Mouse (Mus musculus) stomach, embryonic 16.5 days (tissue): ENCODE results near the gene Rpl15. TPM values are rescaled to one million over a fixed set of nuclear protein-coding genes. Genes with fewer than 3 reads are reported as not detected.
"Not testable (repeated sequence)": the region's sequence is repeated elsewhere in the genome, so short reads cannot be mapped to it uniquely, and the experiment has no call there.

Source experiments
- ATAC-seq: fragments of 200-750 bp; cut with Nextera tagmentation; 2 replicates; pipeline ENCODE4 v1.8.0; 2017; ENCODE audit warnings: moderate number of reproducible peaks, moderate TSS enrichment; ENCODE audit not compliant: insufficient read depth, low FRiP score
- H3K27ac ChIP-seq: fragments of 300-500 bp; sonication (generic); 2 replicates; pipeline ENCODE4 v1.5.1; 2014; ENCODE audit warnings: low read length
- H3K27me3 ChIP-seq: fragments of 300-500 bp; sonication (generic); 2 replicates; pipeline ENCODE4 v1.6.1; 2014; ENCODE audit warnings: low read length, control low read depth, mixed read lengths; ENCODE audit not compliant: control insufficient read depth, insufficient read depth
- H3K36me3 ChIP-seq: fragments of 300-500 bp; sonication (generic); 2 replicates; pipeline ENCODE4 v1.6.1; 2014; ENCODE audit warnings: low read length; ENCODE audit not compliant: control insufficient read depth, insufficient read depth
- H3K4me1 ChIP-seq: fragments of 300-500 bp; sonication (generic); 2 replicates; pipeline ENCODE4 v1.6.1; 2014; ENCODE audit warnings: low read length, control low read depth, mixed read lengths; ENCODE audit not compliant: control insufficient read depth, insufficient read depth
- H3K4me2 ChIP-seq: fragments of 300-500 bp; sonication (generic); 2 replicates; pipeline ENCODE4 v1.6.1; 2014; ENCODE audit warnings: low read depth, low read length, mixed read lengths
- H3K4me3 ChIP-seq: fragments of 300-500 bp; sonication (generic); replicated peaks from 2 replicates; pipeline ENCODE4 v1.5.1; 2014; ENCODE audit warnings: mild to moderate bottlenecking, low read length
- H3K9ac ChIP-seq: fragments of 300-500 bp; sonication (generic); 2 replicates; pipeline ENCODE4 v1.6.1; 2014; ENCODE audit warnings: low read length
- H3K9me3 ChIP-seq: fragments of 300-500 bp; sonication (generic); replicated peaks from 2 replicates; pipeline ENCODE4 v1.6.1; 2016; ENCODE audit warnings: low read length, control low read depth; ENCODE audit not compliant: control insufficient read depth
- WGBS: fragments of 180-500 bp; shearing (Covaris S2); extraction: QIAGEN DNeasy Blood & Tissue Kit; methylation state at CpG from one replicate; pipeline ENCODE4 v1.1.7; 2014; 5-methylcytosine and 5-hydroxymethylcytosine counted together
- polyA plus RNA-seq: library from polyadenylated mRNA; unstranded; fragments of >200 nt; fragmentation: Nextera tagmentation; extraction: Ambion mirVana; gene quantifications from 2 replicates; pipeline ENCODE4 v1.2.1, GENCODE M21; 2015

Rpl15 gene
- polyA plus RNA-seq, 1 experiment from 2014 or later = 417 TPM

GRCm38 (mm10) chr14:18271666-18272065, 475 bp upstream of the Rpl15 start:
- H3K9me3 ChIP-seq = no peaks in the 10 kb centered on the region
- peaks cover 12% of the 10 kb centered on the region for H3K36me3 ChIP-seq
- H3K4me1 ChIP-seq = no peaks in the 10 kb centered on the region
- H3K27me3 ChIP-seq = no peaks in the 10 kb centered on the region
- peak overlapping the region; percentile 69 for H3K4me3 ChIP-seq
- peak overlapping the region; percentile 62 for H3K4me2 ChIP-seq
- 6% methylated on average over 6 of the region's 7 CpGs for WGBS
- H3K9ac ChIP-seq = peak overlapping the region; percentile 84; the same call in 1 of the 2 replicates
- ATAC-seq = no peak
- H3K27ac ChIP-seq = no peak overlapping the region

- not testable (repeated sequence) for H3K9me3 ChIP-seq, H3K27me3 ChIP-seq, H3K4me1 ChIP-seq, ATAC-seq, H3K36me3 ChIP-seq
- Histone ChIP-seq H3K27ac (peak overlapping the region; percentile 60), H3K4me2 (peak overlapping the region; percentile 77), H3K4me3 (peak overlapping the region; percentile 69), H3K9ac (peak overlapping the region; percentile 83)
- 0% methylated on average over 21 of the region's 24 CpGs for WGBS
These were observed 1.2 kb downstream of the Rpl15 start for GRCm38 (mm10) chr14:18269947-18270528.

- Histone ChIP-seq H3K4me1 (no peaks in the 10 kb centered on the region), H3K27me3 (no peaks in the 10 kb centered on the region), H3K9me3 (no peaks in the 10 kb centered on the region), H3K4me2 (no peak overlapping the region), H3K9ac (no peak overlapping the region), H3K4me3 (no peak overlapping the region), H3K27ac (no peak overlapping the region), H3K36me3 (peaks cover 6% of the 10 kb centered on the region)
- 45% methylated on average over 4 of the region's 4 CpGs for WGBS
- ATAC-seq = no peak
These were observed 7.8 kb downstream of the Rpl15 start for GRCm38 (mm10) chr14:18263427-18263826.

GRCm38 (mm10) chr14:18261203-18261602, 10.0 kb downstream of the Rpl15 start:
- H3K4me3 ChIP-seq = no peak overlapping the region
- no peaks in the 10 kb centered on the region for H3K9me3 ChIP-seq
- H3K4me2 ChIP-seq = no peak overlapping the region
- no peaks in the 10 kb centered on the region for H3K4me1 ChIP-seq
- no peak overlapping the region for H3K9ac ChIP-seq
- ATAC-seq = no peak
- 88% methylated on average over 3 of the region's 3 CpGs for WGBS
- H3K27ac ChIP-seq = no peak overlapping the region
- H3K36me3 ChIP-seq = no peaks in the 10 kb centered on the region
- H3K27me3 ChIP-seq = no peaks in the 10 kb centered on the region

- WGBS = 85% methylated on average over 21 of the region's 21 CpGs
- no peaks in the 10 kb centered on the region for H3K36me3 ChIP-seq
- no peak overlapping the region for H3K9ac ChIP-seq
- no peaks in the 10 kb centered on the region for H3K27me3 ChIP-seq
- no peak overlapping the region for H3K27ac ChIP-seq
- H3K4me1 ChIP-seq = no peaks in the 10 kb centered on the region
- no peak for ATAC-seq
- H3K9me3 ChIP-seq = no peaks in the 10 kb centered on the region
- H3K4me3 ChIP-seq = no peak overlapping the region
- H3K4me2 ChIP-seq = no peak overlapping the region
These were observed 28.5 kb downstream of the Rpl15 start for GRCm38 (mm10) chr14:18242638-18243130.

GRCm38 (mm10) chr14:18241786-18242185, 29.4 kb downstream of the Rpl15 start:
- H3K9ac ChIP-seq = no peak overlapping the region
- H3K27ac ChIP-seq = no peak overlapping the region
- H3K4me2 ChIP-seq = no peak overlapping the region
- no peaks in the 10 kb centered on the region for H3K27me3 ChIP-seq
- H3K4me1 ChIP-seq = peaks cover 3% of the 10 kb centered on the region; the same call in 1 of the 2 replicates
- ATAC-seq = no peak
- 85% methylated on average over 4 of the region's 4 CpGs for WGBS
- H3K36me3 ChIP-seq = no peaks in the 10 kb centered on the region
- H3K4me3 ChIP-seq = no peak overlapping the region
- no peaks in the 10 kb centered on the region for H3K9me3 ChIP-seq

- no peaks in the 10 kb centered on the region for H3K36me3 ChIP-seq
- WGBS = 62% methylated on average over 7 of the region's 7 CpGs
- no peak for ATAC-seq
- no peak overlapping the region for H3K4me3 ChIP-seq
- H3K27me3 ChIP-seq = no peaks in the 10 kb centered on the region
- H3K4me1 ChIP-seq = peaks cover 3% of the 10 kb centered on the region; the same call in 1 of the 2 replicates
- no peaks in the 10 kb centered on the region for H3K9me3 ChIP-seq
- no peak overlapping the region for H3K4me2 ChIP-seq
- no peak overlapping the region for H3K9ac ChIP-seq
- H3K27ac ChIP-seq = no peak overlapping the region
These were observed 31.1 kb downstream of the Rpl15 start for GRCm38 (mm10) chr14:18240132-18240531.

GRCm38 (mm10) chr14:18238750-18239731, 32.1 kb downstream of the Rpl15 start, which contains the start of gene Nr1d2:
Gene Nr1d2, minus strand, starts transcription at chr14:18239127.
- peak within 1 kb of the TSS; percentile 69 for H3K4me2 ChIP-seq
- H3K9ac ChIP-seq = peak within 1 kb of the TSS; percentile 83
- peak; percentile 94 for ATAC-seq
- peak within 1 kb of the TSS; percentile 77 for H3K4me3 ChIP-seq
- H3K4me1 ChIP-seq = peaks cover 6% of the 10 kb centered on the region; the same call in 1 of the 2 replicates
- WGBS = under 1% methylated on average over 63 of the region's 66 CpGs
- peak within 1 kb of the TSS; percentile 85 for H3K27ac ChIP-seq
- no peaks in the 10 kb centered on the region for H3K36me3 ChIP-seq
- H3K27me3 ChIP-seq = no peaks in the 10 kb centered on the region
- H3K9me3 ChIP-seq = no peaks in the 10 kb centered on the region
